Mouse (Mus musculus): ENCODE results near the gene Gm3336.

Gm3336 gene

GRCm38 (mm10) chr8:70719796-70720270, 1.5 kb downstream of the Gm3336 start:
- DNase-seq, result no peak

- peak; percentile 62 for DNase-seq
These were observed 2.4 kb downstream of the Gm3336 start for GRCm38 (mm10) chr8:70720739-70721138.

GRCm38 (mm10) chr8:70721601-70722000, 3.3 kb downstream of the Gm3336 start:
- DNase-seq, result no peak

DNA sequence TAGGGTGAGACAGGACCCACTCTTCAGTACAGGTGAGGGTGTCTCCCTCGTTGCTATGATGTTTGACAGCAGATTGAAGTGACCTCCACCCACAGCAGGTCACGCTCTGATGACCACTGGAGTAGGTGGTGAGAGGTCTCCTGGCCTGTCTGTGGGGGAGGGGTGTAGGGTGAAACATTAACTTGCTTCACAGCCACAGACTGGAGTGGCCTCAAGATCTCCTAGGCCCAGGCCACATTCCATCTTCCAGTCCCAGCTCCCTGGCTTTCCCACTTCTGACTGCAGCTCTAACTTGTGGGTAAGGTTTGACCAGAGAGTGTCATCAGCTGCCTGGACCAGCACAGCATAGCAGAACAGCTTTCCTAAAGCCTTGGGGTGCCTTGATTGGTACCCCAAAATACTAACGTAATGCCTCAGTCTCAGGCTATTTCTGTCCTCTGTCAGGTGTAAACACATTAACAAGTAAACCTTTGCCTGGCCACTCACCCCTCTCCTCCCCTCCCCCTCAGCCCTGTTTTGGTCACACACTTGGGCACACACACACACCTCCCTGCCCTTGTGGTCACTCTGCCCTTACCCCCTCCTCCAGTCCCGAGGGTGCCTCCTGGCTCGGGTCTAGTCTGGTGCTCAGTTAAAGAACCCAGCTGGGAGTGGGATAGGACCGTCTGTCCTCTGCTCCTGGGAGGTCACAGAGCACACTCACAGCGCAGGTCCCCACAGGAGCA, 5.3 kb downstream of the Gm3336 start, which contains the start of gene Pde4c:
Gene Pde4c, plus strand, starts transcription at position 235 of the 725 bp plus-strand sequence.
- no peak for DNase-seq

- DNase-seq, result no peak
These were observed 5.9 kb downstream of the Gm3336 start for GRCm38 (mm10) chr8:70724216-70724615.

DNA sequence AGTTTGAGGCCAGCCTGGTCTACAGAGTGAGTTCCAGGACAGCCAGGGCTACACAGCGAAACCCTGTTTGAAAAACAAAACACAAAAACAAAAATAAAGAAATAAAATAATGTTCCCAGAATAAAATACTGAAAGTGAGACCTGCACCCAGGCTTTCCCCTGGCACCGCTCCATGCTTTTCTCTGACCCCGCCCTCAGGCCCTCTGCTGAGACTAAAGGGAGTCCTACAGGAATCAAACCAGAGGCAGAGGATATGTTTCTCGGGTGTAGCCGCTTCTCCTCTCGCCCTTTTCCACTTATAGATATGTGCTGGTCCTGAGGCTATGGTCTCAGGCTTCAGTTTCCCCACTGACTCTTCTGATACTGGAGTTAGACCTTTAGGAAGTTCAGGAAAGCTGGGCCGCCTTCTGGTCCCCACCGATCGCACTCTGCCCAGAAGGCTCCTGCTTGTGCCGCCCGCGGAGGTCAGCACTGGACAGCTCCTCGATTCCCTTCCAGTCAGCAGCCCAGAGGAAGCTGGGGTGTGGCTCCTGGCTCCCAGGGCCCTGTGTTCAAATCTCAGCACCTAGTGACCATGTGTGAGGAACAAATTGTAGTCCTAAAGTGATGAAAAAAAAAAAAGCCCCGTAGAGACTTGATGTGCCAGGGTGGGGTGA, 7.6 kb downstream of the Gm3336 start:
- DNase-seq, result no peak

DNA sequence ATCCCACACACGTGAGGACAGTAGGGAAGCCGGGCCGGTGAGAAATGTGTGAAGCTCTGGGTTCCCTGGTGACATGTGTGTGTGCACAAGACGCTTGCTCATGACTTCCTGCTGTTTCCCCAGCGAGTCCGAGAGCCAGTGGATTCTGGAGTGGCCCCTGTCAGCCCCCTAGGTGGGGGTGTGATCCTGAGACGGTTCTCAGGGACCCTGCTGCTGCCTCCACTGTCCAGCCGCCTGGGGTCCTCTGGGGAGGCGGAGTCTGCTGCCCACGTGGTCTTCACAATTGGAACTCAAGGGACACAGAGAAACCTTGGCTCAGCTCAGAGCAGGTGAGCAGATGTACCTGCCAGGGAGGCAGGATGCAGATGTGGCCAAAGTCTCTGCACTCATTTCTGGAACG, 8.4 kb downstream of the Gm3336 start:
- no peak for DNase-seq

DNA sequence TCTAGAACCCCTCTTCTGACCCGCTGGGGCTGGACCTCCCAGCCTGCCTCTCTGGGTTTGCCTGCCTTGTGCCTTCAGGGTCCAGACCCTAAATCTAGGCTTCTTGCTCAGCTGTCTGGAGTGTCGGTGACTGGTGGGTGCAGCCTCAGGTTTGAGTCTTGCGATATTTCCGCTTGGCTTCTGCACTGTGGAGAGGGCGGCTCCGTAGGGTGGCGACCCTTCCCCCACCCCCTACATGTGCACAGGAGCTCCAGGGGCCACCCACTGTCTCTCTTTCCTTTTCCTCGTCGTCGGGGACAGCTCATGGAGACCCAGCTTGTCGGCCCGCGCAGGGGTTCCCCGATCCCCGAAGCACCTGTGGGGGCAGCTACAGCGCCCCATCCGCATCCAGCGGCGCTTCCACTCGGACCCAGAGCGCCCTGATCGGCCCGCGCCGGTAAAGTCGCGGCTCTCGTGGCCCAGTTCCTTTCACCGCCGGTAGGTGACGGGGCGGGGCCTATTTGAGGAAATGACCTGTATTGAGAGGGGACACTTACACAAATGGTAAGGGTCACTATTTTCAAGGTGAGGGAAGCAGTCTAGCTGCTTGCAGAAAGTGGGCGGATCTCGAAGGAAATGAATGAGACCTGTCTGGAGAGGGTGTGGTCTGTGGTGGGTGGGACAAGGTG, 11.6 kb downstream of the Gm3336 start:
- no peak for DNase-seq

DNA sequence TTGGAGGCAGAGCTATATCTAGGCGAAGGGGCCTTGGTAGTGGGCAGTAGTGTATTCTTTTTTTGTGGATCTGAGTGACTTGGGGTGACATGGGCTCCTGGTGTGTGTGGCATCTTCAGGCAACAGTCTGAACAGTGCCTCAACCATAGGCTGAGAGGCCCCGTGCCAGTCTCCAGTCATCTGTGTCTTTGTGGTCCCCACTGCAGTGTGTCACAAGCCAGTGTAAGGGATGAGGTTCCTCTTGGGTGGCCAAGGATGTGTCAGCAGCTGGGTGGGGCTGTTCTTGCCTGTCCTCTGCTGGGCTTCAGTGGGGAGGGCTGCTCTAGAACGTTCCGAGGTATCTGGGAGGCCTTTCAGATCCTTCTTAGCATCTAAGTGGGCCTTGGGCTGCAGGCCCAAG, 12.6 kb downstream of the Gm3336 start:
- no peak for DNase-seq

DNA sequence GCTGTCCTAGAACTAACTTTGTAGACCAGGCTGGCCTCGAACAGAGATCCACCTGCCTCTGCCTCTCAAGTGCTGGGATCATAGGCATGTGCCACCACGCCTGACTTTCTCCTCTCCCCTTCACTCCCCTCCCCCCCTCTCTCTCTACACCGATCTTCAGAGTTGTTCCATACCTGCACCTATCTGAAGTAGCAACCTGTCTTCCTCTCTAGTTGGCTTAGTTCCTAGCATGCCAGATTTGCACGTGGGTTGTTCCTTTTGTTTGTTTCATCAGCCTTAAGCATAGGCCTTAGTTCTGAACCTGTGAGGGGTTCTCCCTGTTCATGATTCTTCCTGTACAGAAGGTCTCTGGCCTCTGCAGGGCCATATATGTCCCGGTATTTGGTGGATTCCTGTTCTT, 19.4 kb downstream of the Gm3336 start:
- DNase-seq, result no peak

DNA sequence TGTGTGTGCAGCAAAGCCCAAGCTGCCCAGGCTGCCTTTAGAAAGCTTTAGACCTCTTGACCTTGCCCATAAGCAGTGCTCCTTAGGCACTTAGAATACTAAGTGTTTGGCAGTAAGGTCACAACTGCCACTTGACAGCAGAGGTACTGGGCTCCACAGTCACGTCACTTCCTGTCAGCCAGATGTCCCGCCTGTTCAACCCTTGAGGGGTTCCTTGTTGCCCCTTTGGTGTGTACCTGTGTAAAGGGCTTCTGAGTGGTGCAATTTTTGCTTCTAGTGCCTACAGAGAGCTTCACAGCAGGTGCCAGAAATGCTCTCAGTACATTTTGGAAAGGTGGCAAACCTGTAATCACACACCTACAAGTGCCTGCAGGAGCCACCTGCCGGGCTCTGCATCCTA, 19.9 kb downstream of the Gm3336 start:
- no peak for DNase-seq

- DNase-seq, result no peak
These were observed 23.3 kb downstream of the Gm3336 start for GRCm38 (mm10) chr8:70741661-70742060.

DNA sequence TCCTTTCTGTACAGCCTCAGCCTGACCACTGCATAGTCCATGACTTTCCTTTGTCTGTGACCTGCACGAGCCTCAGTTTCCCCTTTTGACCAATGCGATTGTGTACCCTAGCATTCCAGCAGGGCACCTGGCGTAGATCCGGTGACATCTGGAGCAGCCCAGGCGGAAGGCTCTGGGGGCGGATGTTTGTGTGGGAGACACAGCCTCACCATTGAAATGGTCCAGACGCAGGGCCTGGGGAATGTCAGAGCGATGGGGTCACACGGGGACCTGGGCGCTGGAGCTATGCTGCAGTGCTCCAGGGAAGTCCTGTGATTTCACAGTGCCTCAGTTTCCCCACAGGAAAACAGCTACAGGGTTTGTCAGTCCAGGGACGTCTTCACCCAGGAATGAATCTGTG, 23.8 kb downstream of the Gm3336 start:
- DNase-seq, result no peak

DNA sequence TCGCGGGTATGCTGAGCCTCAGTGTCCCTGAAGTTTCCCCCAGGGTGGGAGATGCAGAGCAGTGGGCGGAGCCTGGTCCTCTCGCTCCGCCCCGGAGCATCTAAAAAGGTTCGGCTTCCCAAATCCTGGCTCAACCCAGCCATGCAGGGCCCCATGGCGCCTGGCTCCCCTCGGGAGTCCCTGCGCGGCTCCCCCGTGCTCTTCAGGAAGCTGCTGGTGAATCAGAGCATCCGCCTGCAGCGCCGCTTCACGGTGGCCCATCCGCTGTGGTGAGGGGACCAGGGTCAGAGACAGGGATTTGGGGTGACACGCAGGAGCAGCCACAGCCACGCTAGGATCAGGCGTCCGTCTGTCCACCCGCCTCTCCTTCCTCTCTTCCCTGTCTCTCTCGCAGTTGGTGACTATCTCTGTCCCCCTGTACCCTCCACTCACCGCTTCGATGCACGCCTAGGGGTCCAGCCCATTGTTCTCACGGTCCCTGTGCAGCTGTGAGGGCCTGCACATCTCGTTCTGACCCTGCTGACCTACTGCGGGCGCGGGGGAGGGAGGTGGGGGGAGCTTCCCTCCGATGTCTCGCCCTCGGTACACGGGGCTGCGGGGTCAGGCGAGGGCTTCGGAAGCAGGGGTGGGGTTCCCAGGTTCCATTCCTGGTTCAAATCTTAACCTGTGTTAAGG, 24.8 kb downstream of the Gm3336 start:
- no peak for DNase-seq

GRCm38 (mm10) chr8:70743656-70744590, 25.6 kb downstream of the Gm3336 start:
- no peak for DNase-seq

DNA sequence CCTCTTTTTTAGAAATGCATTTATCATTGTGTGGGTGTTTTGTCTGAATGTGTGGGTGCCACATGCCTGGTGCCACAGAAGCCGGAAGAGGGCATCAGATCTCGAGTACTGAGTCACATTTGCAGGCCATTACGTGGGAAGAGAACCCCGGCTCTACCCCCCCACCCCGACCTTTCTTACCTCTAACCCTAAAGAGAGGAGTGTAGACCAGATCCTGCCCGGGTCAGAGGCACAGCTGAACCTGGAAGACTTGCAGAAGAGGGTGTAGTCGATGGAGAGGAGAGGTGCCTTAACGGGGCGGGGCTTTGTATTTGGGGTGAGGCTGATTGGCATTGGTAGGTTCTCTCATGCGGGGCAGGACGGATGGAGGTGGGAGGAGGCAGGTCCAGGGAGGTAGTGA, 26.5 kb downstream of the Gm3336 start:
- DNase-seq, result no peak

- no peak for DNase-seq
These were observed 27.4 kb downstream of the Gm3336 start for GRCm38 (mm10) chr8:70745691-70746220.

DNA sequence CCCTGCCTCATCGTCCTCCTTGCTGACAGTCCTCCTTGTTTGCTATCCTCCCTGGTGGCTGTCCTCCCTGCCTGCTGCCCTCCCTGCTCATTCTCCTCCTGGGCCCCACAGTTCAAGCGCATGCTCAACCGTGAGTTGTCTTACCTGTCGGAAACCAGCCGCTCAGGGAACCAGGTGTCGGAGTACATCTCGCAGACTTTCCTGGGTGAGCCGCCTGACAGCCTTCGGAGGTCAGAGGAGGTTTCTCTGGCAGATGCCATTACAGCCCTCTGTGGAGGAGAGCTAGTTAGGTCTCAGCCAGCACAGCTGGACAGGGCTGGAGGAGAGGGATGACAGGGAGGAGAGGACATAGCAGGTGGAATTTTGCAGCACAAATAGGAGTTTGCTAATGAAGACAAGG, 28.3 kb downstream of the Gm3336 start:
- DNase-seq, result no peak

DNA sequence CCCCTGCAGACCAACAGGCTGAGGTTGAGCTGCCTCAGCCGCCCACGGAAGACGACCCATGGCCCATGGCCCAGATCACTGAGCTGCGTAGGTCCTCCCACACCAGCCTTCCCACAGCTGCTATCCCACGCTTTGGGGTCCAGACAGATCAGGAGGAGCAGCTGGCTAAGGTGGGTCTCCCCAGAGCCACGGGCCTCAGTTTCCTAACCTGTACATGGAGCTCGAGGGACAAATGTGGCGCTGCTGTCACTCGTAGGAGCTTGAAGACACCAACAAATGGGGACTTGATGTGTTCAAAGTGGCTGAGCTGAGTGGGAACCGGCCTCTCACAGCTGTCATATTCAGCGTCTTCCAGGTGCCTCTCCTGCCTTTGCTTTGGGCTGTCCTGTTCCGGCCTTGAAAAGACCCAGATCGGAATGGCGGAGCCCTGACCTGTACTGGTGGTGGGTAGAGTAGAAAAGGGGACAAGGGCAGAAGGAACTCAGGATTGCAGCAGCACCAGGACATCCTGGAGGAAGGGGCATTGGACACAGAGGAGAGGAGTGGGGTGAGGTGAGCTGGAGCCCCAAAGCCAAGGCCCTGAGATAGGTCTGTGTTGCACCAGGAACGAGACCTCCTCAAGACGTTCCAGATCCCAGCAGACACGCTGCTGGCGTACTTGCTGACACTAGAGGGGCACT, 29.0 kb downstream of the Gm3336 start:
- no peak for DNase-seq

- no peak for DNase-seq
These were observed 30.1 kb downstream of the Gm3336 start for GRCm38 (mm10) chr8:70748246-70749096.

All from right cerebral cortex, adult 18-20 months (tissue).